Mouse (Mus musculus): ENCODE data around the gene Art1.

DNA sequence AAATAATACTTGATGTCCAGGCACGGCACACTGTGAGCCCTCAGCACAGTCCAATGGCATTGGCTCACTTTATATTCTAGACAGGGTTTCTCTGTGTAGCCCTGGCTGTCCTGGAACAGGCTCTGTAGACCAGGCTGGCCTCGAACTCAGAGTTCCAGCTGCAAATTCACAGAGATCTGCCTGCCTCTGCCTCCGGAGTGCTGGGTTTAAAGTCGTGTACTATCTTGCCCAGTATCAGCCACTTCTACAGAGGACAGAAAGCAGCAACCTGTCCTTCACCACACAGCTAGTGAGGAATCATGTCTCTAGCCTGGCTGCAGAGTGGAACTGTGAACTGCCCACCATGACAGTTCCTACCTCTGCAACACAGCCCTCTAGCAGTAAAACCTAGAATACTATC lies 8.2 kb downstream of the Art1 start:
- no peak for TF ChIP-seq CTCF (IDR thresholded peaks at IDR 0.05; ENCODE audit: extremely low read depth, insufficient read depth, low read length)
- no peak for TF ChIP-seq POLR2A (IDR thresholded peaks at IDR 0.05; ENCODE audit: extremely low read depth, insufficient read depth, low read length)
